Mouse (Mus musculus) G1E (cell line): ENCODE data around the gene 4930550C14Rik. TPM values are rescaled to one million over a fixed set of nuclear protein-coding genes. Genes with fewer than 3 reads are reported as not detected.

Experiments used
- ATAC-seq: 2 replicates; pipeline ENCODE4 v1.8.0; 2016; ENCODE audit warnings: mild to moderate bottlenecking; ENCODE audit not compliant: insufficient number of reproducible peaks, poor library complexity, low FRiP score, severe bottlenecking; ENCODE audit errors: extremely low read depth
- DNase-seq: peaks from one replicate; pipeline ENCODE4 v3.0.0; 2012; ENCODE audit warnings: low spot score
- H3K27me3 ChIP-seq: 2 replicates; pipeline ENCODE4 v1.6.1; 2012; ENCODE audit warnings: mild to moderate bottlenecking, low read length, inconsistent platforms; ENCODE audit not compliant: insufficient read depth
- H3K36me3 ChIP-seq: replicated peaks from 2 replicates; pipeline ENCODE3; 2012; ENCODE audit warnings: mild to moderate bottlenecking, inconsistent platforms
- H3K4me1 ChIP-seq: 2 replicates; pipeline ENCODE4 v1.6.1; 2012; ENCODE audit warnings: low read depth, low read length, inconsistent platforms, mixed read lengths; ENCODE audit not compliant: insufficient read depth
- H3K4me3 ChIP-seq: 2 replicates; pipeline ENCODE4 v1.5.1; 2012; ENCODE audit warnings: low read depth, mild to moderate bottlenecking, inconsistent platforms, low read length, moderate library complexity, mixed read lengths
- H3K9me3 ChIP-seq: replicated peaks from 2 replicates; pipeline ENCODE4 v1.6.1; 2012; ENCODE audit warnings: inconsistent platforms
- CTCF ChIP-seq: IDR thresholded peaks from 2 replicates; pipeline ENCODE4 v1.5.1; 2012; ENCODE audit warnings: low read depth, low read length, inconsistent platforms, mixed read lengths
- GATA1 ChIP-seq: IDR thresholded peaks from 2 replicates; pipeline ENCODE4 v1.6.1; 2012; ENCODE audit warnings: borderline replicate concordance, low read length, inconsistent platforms, mixed read lengths
- GATA2 ChIP-seq: IDR thresholded peaks from 2 replicates; pipeline ENCODE4 v1.6.1; 2012; ENCODE audit warnings: low read depth, low read length, inconsistent platforms, borderline replicate concordance
- POLR2AphosphoS5 ChIP-seq: IDR thresholded peaks from 2 replicates; pipeline ENCODE4 v1.6.1; 2012; ENCODE audit warnings: low read depth, low read length, inconsistent platforms; ENCODE audit not compliant: insufficient replicate concordance
- TAL1 ChIP-seq: conservative IDR thresholded peaks from 2 replicates; pipeline ENCODE4 v1.6.1; 2012; ENCODE audit warnings: low read depth, low read length, inconsistent platforms, mixed read lengths
- polyA plus RNA-seq: library from polyadenylated mRNA; stranded (reverse); fragments of >175 nt; gene quantifications from 2 replicates; pipeline ENCODE4 v1.2.3, GENCODE M21; 2012
- total RNA-seq, 2 experiments: library from RNA; stranded (forward) in 1 of 2; stranded (reverse) in 1 of 2; fragments of 200-1000 nt in 1 of 2; fragments of >200 nt in 1 of 2; fragmentation: Nextera tagmentation in 1 of 2; gene quantifications; 2 replicates each; pipeline ENCODE4 v1.2.3; 2014 to 2017

The 4930550C14Rik gene
- total RNA-seq (2014; fragmentation: Nextera tagmentation): not detected in 2 replicates
- total RNA-seq (2017): 0.06 TPM in 1 of 2 replicates, not detected in the other
- polyA plus RNA-seq: not detected in 2 replicates

DNA sequence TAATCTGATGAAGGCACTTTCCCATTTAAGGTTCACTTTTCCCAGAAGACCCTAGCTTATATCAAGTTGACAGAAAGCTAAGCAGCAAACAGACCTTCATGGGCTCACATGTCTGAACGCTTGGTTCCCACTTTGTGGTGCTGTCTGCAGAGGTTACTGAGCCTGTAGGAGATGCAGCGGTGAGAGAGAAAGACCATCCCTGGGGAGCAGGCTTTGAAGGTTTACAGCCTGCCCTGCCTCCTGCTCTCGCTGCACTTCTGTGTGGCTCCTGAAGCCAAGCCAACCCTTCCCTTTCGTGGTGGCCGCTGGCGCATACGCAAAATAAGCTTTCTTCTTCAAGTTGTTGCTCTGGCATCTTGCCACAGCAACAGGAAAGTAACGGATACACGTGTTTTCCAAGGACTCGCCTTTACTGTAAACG, at the start of gene 4930550C14Rik:
TSS of gene 4930550C14Rik (plus strand) at position 35 of the 421 bp plus-strand sequence.
- Histone ChIP-seq H3K4me1 (no peaks in the 10 kb centered on the region), H3K36me3 (no peaks in the 10 kb centered on the region), H3K4me3 (no peak within 1 kb of the TSS), H3K27me3 (peaks cover 11% of the 10 kb centered on the region), H3K9me3 (no peaks in the 10 kb centered on the region)
- no peak for DNase-seq
- TF ChIP-seq TAL1 (no peak), GATA2 (no peak), GATA1 (no peak), POLR2AphosphoS5 (no peak), CTCF (no peak)
- no peak for ATAC-seq

DNA sequence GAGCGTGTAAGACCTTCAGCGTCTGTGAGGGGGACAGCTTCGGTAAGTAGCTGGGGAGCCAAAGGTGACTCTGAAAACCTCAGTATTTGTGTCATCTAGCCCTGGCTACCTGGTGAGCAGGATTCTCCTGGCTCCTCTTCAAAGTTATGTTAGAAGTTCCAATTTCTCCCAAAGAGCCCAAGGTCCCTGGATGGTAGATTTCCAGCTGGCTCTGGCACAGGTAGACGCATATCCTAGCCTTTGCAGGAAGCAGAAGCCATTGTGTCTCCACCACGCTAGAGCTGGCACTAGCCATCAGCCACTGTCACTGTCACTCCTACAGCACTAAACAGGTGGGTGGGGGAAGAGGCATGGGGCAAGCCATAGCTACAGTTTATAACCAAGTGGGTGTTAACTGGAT, 49.0 kb upstream of the 4930550C14Rik start:
- TF ChIP-seq CTCF (no peak), GATA1 (no peak), GATA2 (no peak), TAL1 (no peak), POLR2AphosphoS5 (no peak)
- ATAC-seq (no peak), DNase-seq (no peak)
- Histone ChIP-seq H3K4me1 (no peaks in the 10 kb centered on the region), H3K36me3 (no peaks in the 10 kb centered on the region), H3K9me3 (no peaks in the 10 kb centered on the region), H3K27me3 (0 out of 2 replicates have a peak, but pooled peaks cover 3% of the 10 kb centered on the region), H3K4me3 (no peak overlapping the region)

- Histone ChIP-seq H3K9me3 (no peaks in the 10 kb centered on the region), H3K36me3 (no peaks in the 10 kb centered on the region), H3K4me3 (no peak overlapping the region), H3K27me3 (0 out of 2 replicates have a peak, but pooled peaks cover 3% of the 10 kb centered on the region), H3K4me1 (no peaks in the 10 kb centered on the region)
- DNase-seq: no peak
- TF ChIP-seq GATA2 (no peak), TAL1 (no peak), GATA1 (no peak), POLR2AphosphoS5 (no peak), CTCF (no peak)
- no peak for ATAC-seq
These were observed 45.6 kb upstream of the 4930550C14Rik start for GRCm38 (mm10) chr9:53356219-53357155.

DNA sequence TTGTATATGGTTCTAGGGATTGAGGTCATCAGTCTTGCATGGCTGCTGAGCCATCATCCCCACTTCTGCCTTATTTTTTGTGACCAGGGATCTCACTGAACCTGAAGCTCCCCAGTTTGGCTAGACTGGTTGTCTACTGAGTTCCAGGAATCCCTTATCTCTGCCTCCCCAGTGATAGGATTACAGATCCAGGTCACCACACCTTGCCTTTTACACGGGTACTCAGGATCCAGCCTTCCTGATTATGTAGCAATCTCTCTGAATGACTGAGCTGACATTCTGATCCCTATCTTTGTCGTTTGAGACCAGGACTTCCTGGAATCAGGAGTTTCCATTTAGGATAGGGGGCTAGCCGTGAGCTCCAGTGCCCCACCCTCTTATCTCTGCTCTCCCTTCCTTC, 30.8 kb upstream of the 4930550C14Rik start:
- ATAC-seq (no peak), DNase-seq (no peak)
- Histone ChIP-seq H3K4me1 (no peaks in the 10 kb centered on the region), H3K4me3 (no peak overlapping the region), H3K27me3 (peaks cover 7% of the 10 kb centered on the region; the same call in 1 of the 2 replicates), H3K9me3 (no peaks in the 10 kb centered on the region), H3K36me3 (no peaks in the 10 kb centered on the region)
- no peak for TF ChIP-seq TAL1
- TF ChIP-seq GATA1: no peak
- no peak for TF ChIP-seq POLR2AphosphoS5
- no peak for TF ChIP-seq CTCF

GRCm38 (mm10) chr9:53375907-53376306, 26.2 kb upstream of the 4930550C14Rik start:
- TF ChIP-seq TAL1 (no peak), POLR2AphosphoS5 (no peak), GATA1 (no peak), CTCF (no peak), GATA2 (no peak)
- H3K36me3 ChIP-seq: no peaks in the 10 kb centered on the region
- DNase-seq (no peak), ATAC-seq (no peak)
- no peaks in the 10 kb centered on the region for H3K9me3 ChIP-seq
- no peaks in the 10 kb centered on the region for H3K4me1 ChIP-seq
- H3K27me3 ChIP-seq: 0 out of 2 replicates have a peak, but pooled peaks cover 5% of the 10 kb centered on the region
- no peak overlapping the region for H3K4me3 ChIP-seq

GRCm38 (mm10) chr9:53376820-53377219, 25.3 kb upstream of the 4930550C14Rik start:
- 0 out of 2 replicates have a peak, but pooled peaks cover 5% of the 10 kb centered on the region for H3K27me3 ChIP-seq
- H3K9me3 ChIP-seq: no peaks in the 10 kb centered on the region
- H3K4me1 ChIP-seq: no peaks in the 10 kb centered on the region
- DNase-seq: no peak
- H3K4me3 ChIP-seq: no peak overlapping the region
- H3K36me3 ChIP-seq: no peaks in the 10 kb centered on the region
- ATAC-seq: no peak
- no peak for TF ChIP-seq GATA2
- 0 out of 2 replicates have a peak, but pooled peaks have one; percentile 23 for TF ChIP-seq CTCF
- TF ChIP-seq GATA1: no peak
- TF ChIP-seq TAL1: no peak
- no peak for TF ChIP-seq POLR2AphosphoS5
